Mouse (Mus musculus) thymus, postnatal 36 days (tissue): ENCODE results near the gene Gtpbp3.
A peak's percentile ranks its signal among the peaks of the same experiment; 100 is the strongest.
"Not testable (repeated sequence)": the region's sequence is repeated elsewhere in the genome, so short reads cannot be mapped to it uniquely, and the experiment has no call there.

Experiments used
- DNase-seq, 2 experiments: peaks; one replicate each; pipeline ENCODE4 v3.0.0; 2022; ENCODE audit warnings: mixed read lengths in 2 of 2

The Gtpbp3 gene

DNA sequence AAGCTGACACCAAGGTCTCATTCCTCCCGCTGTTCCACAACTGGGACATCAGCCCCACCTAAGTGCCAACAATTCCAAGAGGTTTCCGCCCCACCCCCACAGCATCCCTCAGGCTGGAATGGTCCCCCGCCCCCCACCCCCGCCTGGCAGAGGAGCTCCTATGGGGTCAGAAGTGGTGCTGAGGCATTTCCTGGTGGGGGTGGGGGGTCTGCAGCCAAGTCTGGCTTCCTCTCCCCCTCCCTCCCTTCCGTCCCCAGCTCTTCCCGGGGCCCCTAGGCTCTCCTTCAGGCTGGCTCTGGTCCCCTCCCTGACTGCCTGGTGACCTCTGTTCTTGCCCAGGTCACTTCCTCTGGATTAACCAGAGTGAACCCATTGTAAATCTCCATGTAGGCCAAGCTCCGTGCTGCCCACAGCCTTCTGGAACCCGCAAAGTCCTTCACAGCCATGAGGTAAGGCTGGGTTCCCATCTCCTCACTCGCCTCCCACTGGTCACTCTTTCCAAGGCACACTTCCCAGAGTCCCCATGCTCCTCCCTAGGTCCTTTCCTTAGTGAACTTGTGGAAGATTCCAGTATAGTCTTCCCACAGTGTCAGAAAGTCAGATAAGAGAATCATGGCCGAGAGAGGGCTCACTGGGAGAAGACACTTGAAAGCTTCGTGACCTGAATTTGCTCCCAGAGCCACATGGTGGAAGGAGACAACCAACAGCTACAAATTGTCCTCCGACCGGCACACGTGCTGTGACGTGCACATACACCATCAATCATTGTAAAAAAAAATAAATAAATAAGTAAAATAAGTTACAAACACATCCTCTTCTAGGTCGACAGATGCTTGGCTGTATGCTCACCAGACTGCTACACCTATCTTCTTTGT lies 11.2 kb downstream of the Gtpbp3 start:
- no peak for DNase-seq

DNA sequence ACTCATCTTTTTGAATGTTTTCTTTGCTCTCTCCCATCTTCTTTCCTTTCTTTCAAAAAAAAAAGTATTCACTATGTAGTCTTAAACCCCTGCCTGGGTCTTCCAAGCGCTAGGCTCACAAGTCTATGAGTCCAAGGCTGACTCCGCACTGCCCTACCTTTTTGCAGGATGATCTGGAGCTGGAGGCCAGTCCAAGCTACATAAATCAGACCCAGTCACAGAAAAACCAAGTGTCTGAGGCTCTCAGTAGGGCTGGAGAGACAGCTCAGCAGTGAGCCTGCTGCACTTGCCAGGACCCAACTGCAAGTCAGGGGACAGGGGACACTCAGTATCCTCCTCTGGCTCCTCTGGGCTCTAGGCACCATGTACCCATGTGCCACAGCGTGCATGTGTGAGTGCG lies 16.4 kb downstream of the Gtpbp3 start:
- no peak for DNase-seq

DNA sequence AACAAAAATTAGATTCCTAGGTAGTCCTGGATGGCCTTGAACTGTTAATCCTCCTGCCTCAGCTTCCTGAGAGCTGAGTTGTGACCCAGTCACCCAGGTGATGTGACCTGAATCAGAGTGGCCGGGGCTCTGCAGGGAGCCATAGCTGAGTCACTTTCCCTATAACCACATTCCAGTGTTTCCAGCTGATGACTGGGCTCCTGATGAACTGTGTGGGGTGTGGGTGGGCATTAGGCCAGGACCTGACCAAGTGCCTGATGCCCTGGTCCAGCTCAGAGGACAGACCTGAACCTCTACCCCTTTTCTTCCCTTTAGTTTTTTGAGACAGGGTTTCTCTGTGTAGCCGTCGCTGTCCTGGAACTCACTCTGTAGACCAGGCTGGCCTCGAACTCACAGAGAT lies 17.4 kb downstream of the Gtpbp3 start:
- no peak for DNase-seq

DNA sequence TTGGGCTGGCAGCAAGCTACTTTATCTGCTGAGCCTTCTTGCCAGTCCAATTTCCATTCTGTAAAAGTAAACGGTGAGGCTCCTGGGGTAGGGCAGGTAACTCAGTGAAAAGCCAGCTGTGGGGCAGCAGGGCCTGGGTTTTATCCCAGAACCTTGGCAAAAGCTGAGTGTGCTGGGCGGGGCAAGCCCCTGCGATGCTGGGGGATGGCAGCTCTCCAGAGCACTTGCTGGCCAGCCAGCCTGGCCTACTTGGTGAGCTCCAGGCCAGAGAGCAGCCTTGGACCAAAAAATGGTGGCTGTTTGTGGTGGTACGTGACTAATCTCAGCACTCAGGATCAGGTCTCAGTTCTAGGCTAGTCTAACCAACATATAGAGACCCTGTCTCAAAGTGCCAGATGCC lies 18.1 kb downstream of the Gtpbp3 start:
- DNase-seq = no peak

DNA sequence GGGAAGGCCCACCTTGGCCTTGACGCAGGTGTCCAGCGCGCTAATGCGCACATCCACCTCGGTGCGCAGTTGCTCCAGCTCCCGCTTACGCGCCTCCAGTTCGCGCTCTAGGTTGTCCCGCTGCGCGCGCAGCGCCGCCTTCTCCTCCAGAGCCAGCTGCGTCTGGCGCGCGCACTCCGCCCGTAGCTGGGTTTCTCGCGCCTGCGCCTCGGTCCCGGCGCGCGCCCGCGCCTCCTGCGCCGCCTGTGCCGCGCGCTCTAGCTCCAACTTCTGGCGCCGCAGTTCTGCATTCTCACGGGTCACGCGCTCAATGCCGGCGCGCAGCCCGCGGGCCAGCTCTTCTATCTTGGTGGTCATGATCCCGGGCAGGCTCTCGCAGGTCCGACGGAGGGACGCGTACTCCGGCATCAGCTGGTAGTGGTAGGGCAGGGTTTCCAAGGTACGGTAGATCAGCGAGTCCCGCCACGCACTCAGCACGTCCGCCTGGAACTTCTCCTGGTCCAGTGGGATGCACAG lies 19.7 kb downstream of the Gtpbp3 start:
- peak; percentile 47 to 60 for DNase-seq

DNA sequence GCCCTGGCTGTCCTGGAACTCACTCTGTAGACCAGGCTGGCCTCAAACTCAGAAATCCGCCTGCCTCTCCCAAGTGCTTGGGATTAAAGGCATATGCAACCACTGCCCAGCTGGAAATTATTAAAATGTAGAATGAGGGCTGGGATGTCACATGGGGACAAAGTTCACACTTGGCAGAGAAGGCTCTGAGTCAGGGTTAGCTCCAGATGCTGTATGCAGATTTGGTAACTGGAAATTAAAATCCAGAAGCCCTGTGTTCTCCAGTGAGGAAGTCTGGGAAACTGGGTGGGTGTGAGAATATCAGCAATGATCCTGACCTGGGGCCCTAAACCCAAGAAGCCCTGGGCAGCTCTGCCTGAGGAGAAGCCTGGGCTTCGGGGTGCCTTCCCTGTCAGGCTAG lies 21.4 kb downstream of the Gtpbp3 start:
- DNase-seq = no peak

DNA sequence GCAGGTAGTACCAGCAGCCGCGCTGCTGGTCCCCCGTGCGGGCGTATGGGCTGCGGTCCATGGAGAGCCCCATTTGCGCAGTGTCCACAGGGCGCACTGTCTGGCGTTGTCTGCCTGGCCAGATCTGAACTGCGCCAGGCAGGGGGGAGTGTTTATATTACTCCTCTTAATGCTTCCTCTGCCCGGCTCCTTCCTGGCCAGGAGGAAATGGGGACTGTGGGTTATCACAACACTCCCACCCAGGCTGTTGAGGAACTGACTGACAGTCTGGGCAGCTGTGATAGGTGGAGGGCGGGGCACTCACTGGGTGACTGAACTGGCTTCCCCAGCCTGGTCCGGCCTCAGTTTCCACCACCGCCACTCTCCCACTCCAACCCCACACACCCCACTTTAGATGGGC lies 23.7 kb downstream of the Gtpbp3 start, which contains the start of gene Plvap:
Gene Plvap, minus strand, starts transcription at position 109 of the 400 bp plus-strand sequence.
- no peak for DNase-seq

DNA sequence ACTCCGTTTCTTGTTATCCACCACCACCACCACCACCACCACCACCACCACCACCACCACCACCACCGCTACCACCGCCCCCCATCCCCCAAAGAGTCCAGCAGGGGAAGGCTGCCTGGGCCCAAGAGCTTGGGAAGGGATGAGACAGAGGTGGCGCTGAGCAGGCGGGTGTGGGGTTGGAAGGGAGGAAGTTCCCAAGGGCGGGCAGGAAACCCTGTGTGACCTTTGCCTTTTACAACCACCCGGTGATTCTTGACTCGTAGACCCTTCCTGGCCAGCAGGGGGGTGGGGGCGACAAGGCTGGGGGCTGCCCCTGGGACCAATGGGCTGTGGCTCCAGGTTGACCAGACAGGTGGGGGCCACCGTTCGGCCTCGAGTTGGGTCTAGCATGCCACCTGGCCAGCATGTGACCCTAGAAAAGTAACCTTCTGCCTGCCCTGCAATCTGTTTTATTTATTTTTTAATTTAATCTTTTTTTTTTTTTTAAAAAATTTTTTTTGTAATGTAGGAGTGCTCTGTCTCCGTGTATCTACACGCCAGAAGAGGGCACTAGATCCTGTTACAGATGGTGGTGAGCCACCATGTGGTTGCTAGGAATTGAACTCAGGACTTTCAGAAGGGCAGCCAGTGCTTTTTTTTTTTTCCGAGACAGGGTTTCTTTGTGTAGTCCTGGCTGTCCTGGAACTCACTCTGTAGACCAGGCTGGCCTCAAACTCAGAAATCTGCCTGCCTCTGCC lies 25.3 kb downstream of the Gtpbp3 start:
- no peak for DNase-seq

DNA sequence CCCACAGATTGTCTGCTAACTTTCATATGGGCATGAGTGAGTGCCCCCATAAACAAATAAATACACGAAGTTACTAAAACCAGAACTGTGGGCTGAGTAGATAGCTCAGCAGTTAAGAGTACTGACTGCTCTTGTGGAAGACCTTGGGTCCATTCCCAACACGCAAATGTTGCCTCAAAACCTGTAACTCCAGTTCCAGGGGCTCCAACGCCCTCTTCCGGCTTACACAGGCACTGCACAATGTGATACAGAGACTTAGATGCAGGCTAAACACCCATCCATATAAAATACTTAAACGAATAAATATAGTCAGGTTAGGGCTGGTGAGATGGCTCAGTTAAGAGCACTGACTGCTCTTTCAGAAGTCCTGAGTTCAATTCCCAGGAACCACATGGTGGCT lies 27.1 kb downstream of the Gtpbp3 start:
- no peak for DNase-seq

DNA sequence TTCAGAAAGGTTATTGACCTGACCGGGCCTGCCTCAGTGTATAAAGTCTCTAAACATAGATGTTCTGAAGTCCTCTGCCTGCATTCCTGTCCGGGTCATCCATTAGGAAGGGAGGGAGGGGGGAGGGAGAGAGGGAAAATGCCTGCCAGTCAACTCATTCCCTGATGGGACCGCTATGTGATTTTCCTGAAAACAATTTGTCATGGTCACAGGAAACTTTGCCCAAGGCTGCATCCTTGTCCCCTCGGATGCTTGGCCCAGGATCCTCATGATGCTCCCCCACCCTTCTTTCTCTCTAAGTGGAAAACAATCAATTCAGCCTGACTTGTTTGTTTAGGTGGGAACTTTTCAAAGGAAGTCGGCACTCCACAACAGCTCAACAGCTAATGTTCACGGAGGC lies 28.9 kb downstream of the Gtpbp3 start:
- DNase-seq = no peak

DNA sequence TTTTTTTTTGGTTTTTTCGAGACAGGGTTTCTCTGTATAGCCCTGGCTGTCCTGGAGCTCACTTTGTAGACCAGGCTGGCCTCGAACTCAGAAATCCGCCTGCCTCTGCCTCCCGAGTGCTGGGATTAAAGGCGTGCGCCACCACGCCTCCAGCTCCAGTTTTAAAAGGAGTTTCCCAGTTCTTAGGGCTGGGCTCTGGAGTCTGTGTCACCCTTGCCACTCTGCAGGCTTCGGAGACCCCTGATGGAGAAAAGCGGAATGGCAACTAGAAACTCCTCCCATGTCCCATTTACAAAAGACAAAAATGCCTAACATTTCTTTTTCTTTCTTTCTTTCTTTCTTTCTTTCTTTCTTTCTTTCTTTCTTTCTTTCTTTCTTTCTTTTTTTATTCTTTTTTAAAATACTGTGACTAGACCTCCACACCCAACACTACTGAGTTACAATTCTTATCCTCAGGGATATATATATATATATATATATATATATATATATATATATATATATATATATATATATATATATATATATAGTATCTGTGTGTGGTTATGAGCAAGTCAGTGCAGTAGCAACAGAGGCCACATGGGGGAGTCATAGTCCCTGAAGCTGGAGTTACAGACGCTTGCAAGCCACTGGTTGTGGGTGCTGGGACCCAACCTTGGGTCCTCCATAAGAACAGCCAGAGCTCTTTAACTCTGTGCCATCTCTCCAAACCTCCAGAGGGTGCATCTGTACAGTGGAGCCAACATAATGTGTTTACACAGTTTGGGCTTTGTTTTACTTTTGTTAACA lies 31.3 kb downstream of the Gtpbp3 start:
- peak; percentile 33 to 43 for DNase-seq

DNA sequence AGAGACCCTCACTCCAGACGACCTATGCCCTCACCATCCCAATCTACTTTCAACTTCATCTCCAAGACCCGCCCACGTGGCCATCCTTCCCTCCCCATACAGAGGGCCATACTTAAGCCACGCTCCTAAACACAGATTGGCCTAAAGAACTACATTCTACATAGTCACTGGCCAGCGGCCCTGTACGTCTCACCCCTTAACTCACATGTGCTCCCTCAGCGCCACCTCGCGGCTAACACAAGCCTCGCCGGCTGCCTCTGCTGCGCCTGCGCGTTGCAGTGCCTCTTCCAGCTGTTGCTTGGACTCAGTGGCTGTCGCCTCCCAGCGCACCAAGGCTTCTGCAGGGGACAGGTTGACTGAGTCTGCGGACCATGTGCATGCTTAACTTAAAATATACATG lies 33.7 kb downstream of the Gtpbp3 start:
- peak; percentile 93 to 96 for DNase-seq

DNA sequence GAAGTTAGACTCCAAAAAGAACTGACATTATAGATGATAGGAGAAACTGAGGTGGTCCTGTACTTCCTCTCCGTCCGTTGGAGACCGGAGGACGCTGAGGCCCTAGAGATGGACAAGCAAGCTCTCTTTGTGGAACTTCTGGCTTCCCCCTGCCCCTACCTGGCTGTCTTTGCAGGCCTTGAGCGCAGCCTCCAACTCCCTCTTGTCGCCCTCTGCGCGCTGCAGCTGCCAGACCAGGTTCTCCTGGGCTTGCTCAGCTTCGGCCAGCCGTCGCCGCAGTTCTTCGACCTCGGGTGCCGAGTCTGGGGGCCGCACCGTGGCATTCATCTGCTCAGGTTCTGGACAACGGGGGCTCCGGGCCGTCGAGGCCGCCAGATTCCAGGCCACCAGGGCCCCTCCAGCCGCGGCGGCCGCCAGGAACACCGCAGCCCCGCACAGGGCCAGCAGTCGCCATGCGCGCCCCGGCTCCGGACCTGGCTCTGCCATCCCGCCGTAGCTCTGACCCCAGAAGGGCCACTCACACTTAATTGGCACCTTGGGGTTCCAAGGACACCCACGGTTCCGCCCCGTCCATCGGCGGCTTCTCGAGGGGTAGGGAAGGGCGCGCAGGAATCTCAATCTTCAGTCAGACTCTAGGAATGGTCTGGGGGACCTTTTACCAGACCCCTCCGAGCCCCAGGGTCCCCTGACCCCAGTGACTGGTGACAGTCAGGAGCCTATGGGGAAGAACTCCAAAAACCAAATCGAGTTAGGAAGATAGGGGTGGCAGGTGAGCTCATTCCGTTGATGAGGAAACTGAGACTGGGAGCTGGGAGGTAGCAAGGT lies 37.5 kb downstream of the Gtpbp3 start, which contains the start of gene Ccdc194:
Gene Ccdc194, minus strand, starts transcription at position 486 of the 825 bp plus-strand sequence.
- DNase-seq = no peak

DNA sequence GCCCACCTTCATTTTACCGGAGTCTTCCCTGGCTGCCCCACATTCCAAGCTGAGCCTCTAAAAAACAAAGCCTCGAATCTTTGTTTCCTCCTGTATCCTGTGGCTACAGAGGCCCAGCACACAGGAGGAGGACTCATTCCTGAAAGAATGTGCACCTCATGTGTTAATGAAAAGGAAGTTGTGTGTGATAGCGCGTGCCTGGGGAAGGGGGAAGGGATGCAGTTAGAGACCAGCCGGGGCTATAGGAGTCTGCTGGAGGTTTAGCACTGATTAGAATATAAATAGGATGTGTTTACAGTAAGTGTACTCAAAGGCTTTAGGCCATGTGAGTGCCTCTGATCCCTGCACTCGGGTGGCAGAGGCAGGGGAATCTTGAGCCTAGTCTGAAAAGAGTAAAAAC lies 38.4 kb downstream of the Gtpbp3 start:
- DNase-seq = no peak

DNA sequence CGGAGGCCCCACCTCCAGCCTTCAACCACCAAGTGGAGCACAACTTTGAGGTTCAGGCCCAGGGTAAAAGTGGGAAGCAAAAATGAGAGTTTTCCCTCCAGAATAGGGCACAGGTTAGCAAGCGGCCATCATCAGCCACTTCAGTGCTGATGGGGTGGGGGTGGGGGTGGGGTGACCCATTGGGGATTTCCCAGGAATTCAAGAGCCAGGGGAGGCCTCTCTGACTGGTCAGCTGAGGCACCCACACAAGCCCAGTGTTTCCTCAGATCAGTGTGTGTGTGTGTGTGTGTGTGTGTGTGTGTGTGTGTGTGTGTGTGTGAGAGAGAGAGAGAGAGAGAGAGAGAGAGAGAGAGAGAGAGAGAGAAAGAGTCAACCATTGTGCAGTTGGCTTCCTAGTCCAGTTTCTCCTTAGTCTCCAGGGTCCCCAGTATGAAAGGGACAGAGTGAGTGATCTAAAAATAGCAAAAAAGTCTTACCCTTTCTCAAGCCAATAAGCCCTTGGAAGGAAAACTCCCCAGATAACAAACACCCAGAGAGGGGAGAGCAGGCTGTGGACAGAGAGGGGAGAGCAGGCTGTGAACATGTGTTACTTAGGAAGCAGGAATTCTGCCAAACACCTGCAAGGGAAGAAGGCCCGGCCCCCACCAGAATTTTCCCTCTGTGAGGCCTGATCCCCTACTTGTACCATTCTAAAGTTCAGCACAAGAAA lies 39.4 kb downstream of the Gtpbp3 start:
- no peak for DNase-seq

DNA sequence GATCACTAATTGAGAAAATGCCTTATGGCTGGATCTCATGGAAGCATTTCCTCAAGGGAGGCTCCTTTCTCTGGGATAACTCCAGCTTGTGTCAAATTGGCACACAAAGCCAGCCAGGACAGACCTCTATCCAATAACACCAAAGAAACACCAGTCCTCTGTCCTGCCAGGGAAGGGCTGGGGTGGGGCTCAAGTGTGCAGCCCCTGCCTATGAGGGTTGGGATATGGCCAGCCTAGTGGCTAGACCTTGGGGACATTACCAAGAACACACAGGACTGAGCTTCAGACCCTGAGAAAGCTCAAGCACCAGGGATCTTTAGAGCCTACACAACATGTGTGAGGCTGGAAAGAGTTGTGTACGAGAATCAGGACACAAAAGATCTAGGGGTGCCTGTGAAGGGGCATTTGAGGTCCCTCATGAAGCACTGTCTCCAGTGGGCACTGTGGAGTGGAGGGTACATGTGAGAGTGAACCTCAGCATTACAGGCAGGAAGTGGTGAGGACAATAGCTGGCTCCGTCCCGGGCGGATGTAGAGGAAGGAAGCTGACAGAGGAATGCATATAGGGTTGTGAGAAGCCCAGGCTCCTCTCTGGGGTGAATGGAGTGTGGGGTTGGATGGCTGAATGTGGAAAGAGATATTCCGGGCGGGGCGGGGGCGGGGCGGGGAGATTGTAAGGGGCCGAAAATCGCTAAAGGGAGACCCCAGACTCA lies 40.6 kb downstream of the Gtpbp3 start:
- DNase-seq = peak; percentile 49 to 66

DNA sequence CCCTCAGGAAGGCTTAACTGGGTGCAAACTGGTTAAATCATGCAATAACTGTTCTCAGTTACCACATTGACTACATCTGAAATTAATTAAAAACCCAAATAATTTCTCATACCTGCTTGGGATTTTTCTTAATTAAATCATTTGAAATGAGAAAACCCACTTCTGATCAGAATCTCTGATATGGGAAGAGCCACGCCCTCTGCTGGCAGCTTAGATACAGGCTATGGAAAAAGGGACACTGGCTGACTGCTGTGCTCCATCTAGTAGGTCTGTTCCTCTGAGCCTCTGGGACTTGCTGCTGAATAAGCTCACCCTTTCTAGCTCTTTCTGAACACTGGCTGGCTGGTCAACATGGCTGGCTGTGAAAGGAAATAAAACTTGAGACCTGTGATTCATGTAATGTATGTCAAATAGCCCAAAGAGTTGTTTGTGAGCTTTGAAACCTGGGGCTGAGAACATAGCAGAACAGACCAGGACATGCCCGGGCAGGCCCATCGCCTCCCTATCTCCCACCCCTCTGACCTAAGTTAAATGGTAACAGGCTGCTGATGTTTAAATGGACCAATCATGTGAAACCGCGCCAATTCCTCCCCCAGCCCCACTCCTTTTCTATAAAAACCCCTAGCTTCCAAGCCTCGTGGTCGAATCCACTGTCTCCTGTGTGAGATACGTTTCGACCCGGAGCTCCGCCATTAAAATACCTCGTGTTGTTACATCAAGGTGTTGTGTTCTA lies 43.0 kb downstream of the Gtpbp3 start:
- not testable (repeated sequence) for DNase-seq

DNA sequence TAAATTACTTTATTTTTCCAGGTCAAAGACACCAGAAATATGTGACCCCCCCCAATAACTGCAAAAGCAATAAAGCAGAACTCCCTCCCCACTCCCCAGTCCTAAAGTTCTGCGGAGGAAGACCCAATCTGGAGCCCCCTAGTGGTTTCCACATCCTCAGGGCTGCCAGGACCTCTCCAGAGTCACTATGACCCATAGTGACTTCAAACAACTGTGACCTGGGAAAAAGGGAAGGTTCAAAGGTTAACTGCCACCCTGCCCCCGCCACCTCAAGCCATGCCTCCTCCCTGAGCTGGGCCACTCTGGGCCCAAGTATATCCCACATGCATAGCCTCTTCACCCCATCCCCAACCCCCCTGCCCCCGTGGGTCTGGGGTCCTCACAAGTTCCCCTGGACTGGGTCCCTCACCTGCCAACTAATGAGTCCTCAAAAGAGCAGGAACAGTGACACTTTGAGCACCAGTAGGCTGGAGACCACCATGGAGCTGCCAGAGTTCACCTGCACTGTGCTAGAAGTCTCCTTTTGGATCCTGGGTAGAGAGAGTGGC lies 46.4 kb downstream of the Gtpbp3 start:
- no peak for DNase-seq

DNA sequence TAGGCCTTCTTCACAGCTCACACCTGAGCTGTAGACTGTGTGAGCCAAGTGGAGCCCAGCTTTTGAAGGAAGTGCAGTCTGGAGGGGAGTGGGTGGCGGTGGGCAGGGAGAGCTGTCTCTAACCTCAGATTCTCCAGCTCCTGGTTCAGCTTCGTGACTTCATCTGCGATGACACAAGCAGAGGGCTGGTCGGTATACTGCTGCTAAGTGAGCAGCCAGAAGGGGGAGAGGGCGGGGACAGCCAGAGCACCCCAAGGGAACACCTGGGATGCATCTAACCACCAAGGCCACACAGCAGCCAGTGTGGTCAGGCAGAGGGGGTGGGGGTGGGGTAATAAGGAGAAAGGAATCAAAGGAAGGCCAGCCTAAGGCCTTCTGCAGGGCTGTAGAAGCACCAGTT lies 47.8 kb downstream of the Gtpbp3 start:
- peak; percentile 60 to 75 for DNase-seq
